Mouse (Mus musculus): ENCODE measurements at regions not wholly inside any gene's neighbourhood (a gene's known extent, or its start where the extent isn't known, plus 50 kb on each side); places are given as distances from the start of the nearest gene placed in this dataset.

DNA sequence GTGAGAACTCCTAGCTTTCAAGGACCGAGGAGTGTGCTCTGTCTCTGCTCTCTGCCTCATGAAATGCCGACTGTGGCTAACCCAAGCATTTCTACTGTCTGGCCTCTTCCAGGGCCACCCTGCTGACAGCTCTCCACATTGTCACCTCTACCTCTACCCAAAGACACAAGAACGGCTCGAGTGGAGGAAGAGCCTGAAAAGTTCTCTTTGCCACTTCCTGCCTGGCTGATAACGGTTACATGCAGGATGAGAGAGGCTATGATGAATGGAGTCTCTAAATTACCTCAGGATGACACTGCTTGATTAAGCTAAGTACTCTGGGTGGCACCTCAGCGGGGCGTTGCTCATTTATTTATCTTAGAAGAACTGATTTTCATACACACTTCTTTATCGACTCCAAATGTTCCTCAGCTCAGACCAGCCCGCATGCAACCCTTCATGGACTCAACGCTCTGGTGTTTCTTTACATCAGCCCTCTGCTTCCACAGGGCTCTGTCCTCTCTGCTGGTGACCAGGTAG is 230.0 kb upstream of the Sdk2 start:
- H3K4me3 ChIP-seq (ENCODE audit: low read depth, low read length), result no peak overlapping the region
- H3K36me3 ChIP-seq (replicated peaks), result no peaks in the 10 kb centered on the region
- TF ChIP-seq TAL1 (conservative IDR thresholded peaks at IDR 0.05; ENCODE audit: low read depth, low read length) (no peak), GATA1 (IDR thresholded peaks at IDR 0.05; ENCODE audit: borderline replicate concordance, low read length) (no peak), POLR2AphosphoS5 (IDR thresholded peaks at IDR 0.05; ENCODE audit: insufficient replicate concordance, low read depth, low read length) (no peak), GATA2 (IDR thresholded peaks at IDR 0.05; ENCODE audit: borderline replicate concordance, low read depth, low read length) (no peak), CTCF (IDR thresholded peaks at IDR 0.05; ENCODE audit: low read depth, low read length) (no peak)
- peaks cover 77% of the 10 kb centered on the region for H3K9me3 ChIP-seq (replicated peaks)
- H3K27me3 ChIP-seq (ENCODE audit: insufficient read depth, low read length), result no peaks in the 10 kb centered on the region
- no peak for ATAC-seq (ENCODE audit: extremely low read depth, insufficient number of reproducible peaks, low FRiP score, poor library complexity, severe bottlenecking)
- H3K4me1 ChIP-seq (ENCODE audit: insufficient read depth, low read depth, low read length), result no peaks in the 10 kb centered on the region
- DNase-seq (ENCODE audit: low spot score), result no peak

DNA sequence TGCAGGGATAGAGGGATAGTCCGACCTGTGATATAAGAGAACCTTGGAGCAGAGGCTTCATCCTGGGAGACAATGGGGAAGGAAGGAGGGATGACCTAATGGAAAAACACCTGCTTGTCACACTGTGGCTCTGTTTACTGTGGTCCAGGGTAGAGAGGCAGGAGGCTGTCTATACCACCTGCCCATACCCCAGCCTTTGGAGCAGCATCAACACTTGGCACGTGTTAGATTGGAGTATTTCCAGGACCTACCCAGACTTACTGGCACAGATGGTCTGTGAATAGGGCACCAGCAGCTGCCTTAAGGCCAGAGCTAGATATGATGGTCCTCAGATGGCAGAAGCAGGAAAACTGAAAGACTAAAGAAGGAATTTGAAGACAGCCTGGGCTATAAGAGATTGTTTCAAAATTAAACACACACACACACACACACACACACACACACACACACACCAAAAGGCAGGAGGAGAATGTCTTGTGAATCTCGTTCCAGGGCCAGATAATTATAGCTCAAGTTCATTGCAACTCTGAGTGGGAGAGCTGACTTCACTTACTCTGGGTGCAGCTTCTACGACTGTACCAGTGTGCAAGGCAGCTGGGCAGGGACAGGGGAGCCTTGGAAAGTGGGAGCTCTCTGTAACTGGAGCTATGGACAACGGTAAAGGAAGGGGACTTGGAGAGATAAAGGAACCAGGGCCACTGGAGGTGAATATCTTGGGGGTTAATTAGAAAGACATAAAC is 227.8 kb upstream of the Sdk2 start:
- TF ChIP-seq TAL1 (conservative IDR thresholded peaks at IDR 0.05; ENCODE audit: low read depth, low read length) (no peak), GATA2 (IDR thresholded peaks at IDR 0.05; ENCODE audit: borderline replicate concordance, low read depth, low read length) (no peak), POLR2AphosphoS5 (IDR thresholded peaks at IDR 0.05; ENCODE audit: insufficient replicate concordance, low read depth, low read length) (no peak), CTCF (IDR thresholded peaks at IDR 0.05; ENCODE audit: low read depth, low read length) (no peak)
- Histone ChIP-seq H3K36me3 (replicated peaks) (no peaks in the 10 kb centered on the region), H3K9me3 (replicated peaks) (peaks cover 82% of the 10 kb centered on the region), H3K27me3 (ENCODE audit: insufficient read depth, low read length) (no peaks in the 10 kb centered on the region), H3K4me1 (ENCODE audit: insufficient read depth, low read depth, low read length) (no peaks in the 10 kb centered on the region), H3K4me3 (ENCODE audit: low read depth, low read length) (no peak overlapping the region)
- ATAC-seq (ENCODE audit: extremely low read depth, insufficient number of reproducible peaks, low FRiP score, poor library complexity, severe bottlenecking), result no peak
- DNase-seq (ENCODE audit: low spot score), result no peak

DNA sequence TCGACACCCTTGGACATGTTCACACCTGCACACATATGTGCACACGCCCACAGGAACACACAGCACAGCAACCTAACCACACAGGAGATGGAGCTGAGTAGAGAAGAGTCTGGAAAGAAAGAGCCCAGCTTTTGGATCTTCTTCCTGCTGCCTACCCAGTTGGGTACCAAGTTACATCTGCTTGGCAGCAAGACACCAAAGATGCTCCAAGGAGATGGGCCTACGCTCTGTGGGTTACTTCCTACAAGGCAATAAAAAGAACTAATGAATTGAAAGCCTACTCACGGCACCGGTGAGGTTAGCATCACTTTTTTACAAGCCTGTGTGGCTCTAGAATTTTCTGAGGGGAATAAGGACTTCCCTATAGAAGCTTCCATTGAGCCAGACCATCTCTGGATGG is 224.4 kb upstream of the Sdk2 start:
- H3K4me1 ChIP-seq (ENCODE audit: insufficient read depth, low read depth, low read length), result no peaks in the 10 kb centered on the region
- TF ChIP-seq POLR2AphosphoS5 (IDR thresholded peaks at IDR 0.05; ENCODE audit: insufficient replicate concordance, low read depth, low read length) (no peak), TAL1 (conservative IDR thresholded peaks at IDR 0.05; ENCODE audit: low read depth, low read length) (no peak), CTCF (IDR thresholded peaks at IDR 0.05; ENCODE audit: low read depth, low read length) (no peak), GATA2 (IDR thresholded peaks at IDR 0.05; ENCODE audit: borderline replicate concordance, low read depth, low read length) (no peak), GATA1 (IDR thresholded peaks at IDR 0.05; ENCODE audit: borderline replicate concordance, low read length) (no peak)
- peaks cover 81% of the 10 kb centered on the region for H3K9me3 ChIP-seq (replicated peaks)
- no peaks in the 10 kb centered on the region for H3K36me3 ChIP-seq (replicated peaks)
- H3K27me3 ChIP-seq (ENCODE audit: insufficient read depth, low read length), result no peaks in the 10 kb centered on the region
- no peak for ATAC-seq (ENCODE audit: extremely low read depth, insufficient number of reproducible peaks, low FRiP score, poor library complexity, severe bottlenecking)
- no peak overlapping the region for H3K4me3 ChIP-seq (ENCODE audit: low read depth, low read length)
- DNase-seq (ENCODE audit: low spot score), result no peak

DNA sequence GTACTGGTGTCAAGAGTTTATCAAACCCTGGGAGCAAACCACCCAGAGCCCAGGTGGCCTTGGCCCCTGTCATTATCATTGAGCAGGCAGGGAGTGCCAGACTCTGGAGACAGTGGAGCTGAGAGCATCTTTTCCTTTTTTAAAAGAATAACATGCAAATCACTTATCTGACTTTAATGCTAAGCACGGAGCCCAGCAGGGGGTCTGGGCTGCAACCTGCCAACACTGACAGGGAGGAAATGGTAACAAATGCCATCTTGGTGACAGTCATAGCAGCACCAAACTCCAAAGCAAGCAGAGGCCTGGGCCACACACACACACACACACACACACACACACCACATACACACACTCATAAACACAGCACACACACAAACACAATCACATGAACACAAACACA is 223.1 kb upstream of the Sdk2 start:
- ATAC-seq (ENCODE audit: extremely low read depth, insufficient number of reproducible peaks, low FRiP score, poor library complexity, severe bottlenecking) (no peak), DNase-seq (ENCODE audit: low spot score) (no peak)
- H3K4me1 ChIP-seq (ENCODE audit: insufficient read depth, low read depth, low read length), result no peaks in the 10 kb centered on the region
- H3K9me3 ChIP-seq (replicated peaks), result peaks cover 88% of the 10 kb centered on the region
- TF ChIP-seq GATA1 (IDR thresholded peaks at IDR 0.05; ENCODE audit: borderline replicate concordance, low read length), result no peak
- TF ChIP-seq TAL1 (conservative IDR thresholded peaks at IDR 0.05; ENCODE audit: low read depth, low read length), result no peak
- no peak for TF ChIP-seq CTCF (IDR thresholded peaks at IDR 0.05; ENCODE audit: low read depth, low read length)
- no peak for TF ChIP-seq POLR2AphosphoS5 (IDR thresholded peaks at IDR 0.05; ENCODE audit: insufficient replicate concordance, low read depth, low read length)
- TF ChIP-seq GATA2 (IDR thresholded peaks at IDR 0.05; ENCODE audit: borderline replicate concordance, low read depth, low read length), result no peak
- H3K27me3 ChIP-seq (ENCODE audit: insufficient read depth, low read length), result no peaks in the 10 kb centered on the region
- no peaks in the 10 kb centered on the region for H3K36me3 ChIP-seq (replicated peaks)
- H3K4me3 ChIP-seq (ENCODE audit: low read depth, low read length), result no peak overlapping the region

DNA sequence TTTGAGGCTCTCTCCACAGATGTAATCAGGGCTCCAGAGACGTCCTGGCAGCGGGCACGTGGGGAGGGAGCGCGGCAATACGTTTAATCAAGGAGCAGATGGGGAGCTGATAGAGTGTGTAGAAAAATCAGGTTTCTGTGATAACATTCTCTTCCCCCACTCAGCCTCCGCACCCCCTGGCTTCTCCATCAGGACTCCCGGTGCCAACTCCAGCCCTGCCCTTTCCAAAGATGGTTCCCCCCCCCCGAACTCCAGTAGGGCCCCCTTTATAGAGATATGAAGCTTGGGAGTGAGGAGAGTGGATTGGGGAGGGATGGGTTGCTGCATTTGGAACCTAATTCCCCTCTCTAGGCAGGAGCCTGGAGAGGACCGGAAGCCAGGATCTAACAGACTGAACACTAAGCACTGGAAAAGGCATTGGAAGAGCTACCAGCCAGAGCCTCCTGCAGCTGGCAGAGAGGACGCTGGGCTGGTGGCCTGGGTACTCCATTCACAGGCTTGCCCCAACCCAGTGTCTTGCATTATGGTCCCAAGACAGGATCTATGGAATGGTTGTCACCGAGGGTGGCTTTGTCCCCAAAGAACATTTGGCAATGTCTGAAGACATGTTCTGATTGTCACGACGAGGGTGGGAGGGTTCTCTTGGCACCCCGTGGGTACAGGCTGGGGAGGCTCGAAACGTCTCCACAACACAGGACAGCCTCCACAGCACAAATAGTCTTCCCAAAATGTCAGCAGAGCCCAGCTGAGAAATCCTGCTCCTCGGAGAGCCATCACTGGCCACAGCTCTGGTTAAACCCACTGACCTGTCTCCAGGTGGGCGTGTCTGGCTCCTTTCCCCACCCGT is 218.2 kb upstream of the Sdk2 start:
- no peaks in the 10 kb centered on the region for H3K27me3 ChIP-seq (ENCODE audit: insufficient read depth, low read length)
- H3K4me1 ChIP-seq (ENCODE audit: insufficient read depth, low read depth, low read length), result no peaks in the 10 kb centered on the region
- H3K36me3 ChIP-seq (replicated peaks), result no peaks in the 10 kb centered on the region
- DNase-seq (ENCODE audit: low spot score) (no peak), ATAC-seq (ENCODE audit: extremely low read depth, insufficient number of reproducible peaks, low FRiP score, poor library complexity, severe bottlenecking) (no peak)
- TF ChIP-seq CTCF (IDR thresholded peaks at IDR 0.05; ENCODE audit: low read depth, low read length), result no peak
- TF ChIP-seq POLR2AphosphoS5 (IDR thresholded peaks at IDR 0.05; ENCODE audit: insufficient replicate concordance, low read depth, low read length), result no peak
- no peak for TF ChIP-seq GATA2 (IDR thresholded peaks at IDR 0.05; ENCODE audit: borderline replicate concordance, low read depth, low read length)
- TF ChIP-seq TAL1 (conservative IDR thresholded peaks at IDR 0.05; ENCODE audit: low read depth, low read length), result no peak
- no peak for TF ChIP-seq GATA1 (IDR thresholded peaks at IDR 0.05; ENCODE audit: borderline replicate concordance, low read length)
- peaks cover 95% of the 10 kb centered on the region for H3K9me3 ChIP-seq (replicated peaks)
- H3K4me3 ChIP-seq (ENCODE audit: low read depth, low read length), result no peak overlapping the region

DNA sequence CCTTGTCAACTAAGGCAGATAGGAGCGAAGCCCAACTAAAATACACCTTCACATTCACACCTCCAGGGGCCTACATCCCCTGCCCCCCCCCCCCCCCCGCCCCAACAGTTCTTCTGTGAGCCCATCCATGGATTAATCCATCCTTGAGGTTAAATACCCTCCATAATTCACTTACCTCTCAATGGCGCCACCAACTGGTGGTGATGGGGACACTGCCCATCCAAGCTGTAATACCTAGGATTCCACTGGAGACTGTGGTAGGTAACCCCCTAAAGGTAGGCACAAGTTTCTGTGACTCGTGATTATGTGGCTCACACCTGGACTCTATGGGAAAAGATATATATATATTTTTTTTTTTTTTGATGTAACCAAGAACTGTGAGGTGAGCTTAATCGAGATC is 216.4 kb upstream of the Sdk2 start:
- no peaks in the 10 kb centered on the region for H3K27me3 ChIP-seq (ENCODE audit: insufficient read depth, low read length)
- ATAC-seq (ENCODE audit: extremely low read depth, insufficient number of reproducible peaks, low FRiP score, poor library complexity, severe bottlenecking) (no peak), DNase-seq (ENCODE audit: low spot score) (no peak)

More for the DNA sequence above, 216.4 kb upstream of the Sdk2 start:
- Histone ChIP-seq H3K9me3 (replicated peaks) (peaks cover 92% of the 10 kb centered on the region), H3K4me1 (ENCODE audit: insufficient read depth, low read depth, low read length) (no peaks in the 10 kb centered on the region), H3K36me3 (replicated peaks) (no peaks in the 10 kb centered on the region), H3K4me3 (ENCODE audit: low read depth, low read length) (no peak overlapping the region)
- TF ChIP-seq GATA2 (IDR thresholded peaks at IDR 0.05; ENCODE audit: borderline replicate concordance, low read depth, low read length) (no peak), GATA1 (IDR thresholded peaks at IDR 0.05; ENCODE audit: borderline replicate concordance, low read length) (no peak), TAL1 (conservative IDR thresholded peaks at IDR 0.05; ENCODE audit: low read depth, low read length) (no peak), POLR2AphosphoS5 (IDR thresholded peaks at IDR 0.05; ENCODE audit: insufficient replicate concordance, low read depth, low read length) (no peak), CTCF (IDR thresholded peaks at IDR 0.05; ENCODE audit: low read depth, low read length) (no peak)

Data from G1E (cell line).